Mouse (Mus musculus) MEL (cell line): ENCODE results near the gene Svbp. TPM values are rescaled to one million over a fixed set of nuclear protein-coding genes. Genes with fewer than 3 reads are reported as not detected.

Experiments
- DNase-seq: peaks from one replicate; pipeline ENCODE4 v3.0.0; 2011; ENCODE audit warnings: low read depth, low spot score
- H3K27ac ChIP-seq: 2 replicates; pipeline ENCODE4 v1.5.1; 2012; ENCODE audit warnings: low read depth, mild to moderate bottlenecking, control low read depth, low read length, moderate library complexity; ENCODE audit not compliant: control insufficient read depth
- H3K27me3 ChIP-seq, 2 experiments: fragments of 150-350 bp in 1 of 2; sonication (generic) in 1 of 2; 2 replicates each; pipeline ENCODE4 v1.6.1; 2012; ENCODE audit warnings: low read length in 2 of 2, mild to moderate bottlenecking in 2 of 2, improper control_type of control experiment in 1 of 2, moderate library complexity in 1 of 2; ENCODE audit not compliant: insufficient read depth in 2 of 2, control insufficient read depth in 1 of 2
- H3K36me3 ChIP-seq, 2 experiments: 2 replicates each; pipeline ENCODE4 v1.6.1; 2012 to 2014; ENCODE audit warnings: low read length in 2 of 2, improper control_type of control experiment in 1 of 2, inconsistent platforms in 1 of 2, mild to moderate bottlenecking in 1 of 2; ENCODE audit not compliant: insufficient read depth in 2 of 2, control insufficient read depth in 1 of 2
- H3K4me1 ChIP-seq, 2 experiments: fragments of 150-350 bp in 1 of 2; sonication (generic) in 1 of 2; 2 replicates each; pipeline ENCODE4 v1.6.1; 2012; ENCODE audit warnings: low read length in 2 of 2, improper control_type of control experiment in 1 of 2, mild to moderate bottlenecking in 1 of 2; ENCODE audit not compliant: insufficient read depth in 2 of 2, control insufficient read depth in 1 of 2
- H3K4me3 ChIP-seq, 2 experiments: fragments of 150-350 bp in 1 of 2; sonication (generic) in 1 of 2; 2 replicates each; pipeline ENCODE4 v1.5.1; 2012; ENCODE audit warnings: low read depth in 2 of 2, low read length in 2 of 2, mild to moderate bottlenecking in 2 of 2, moderate library complexity in 2 of 2, control low read depth in 1 of 2, improper control_type of control experiment in 1 of 2; ENCODE audit not compliant: control insufficient read depth in 1 of 2, insufficient read depth in 1 of 2
- H3K79me2 ChIP-seq: 2 replicates; pipeline ENCODE4 v1.6.1; 2012; ENCODE audit warnings: mild to moderate bottlenecking, low read length, moderate library complexity; ENCODE audit not compliant: control insufficient read depth, poor library complexity, insufficient read depth
- H3K9ac ChIP-seq: 2 replicates; pipeline ENCODE4 v1.6.1; 2012; ENCODE audit warnings: low read depth, mild to moderate bottlenecking, control low read depth, low read length, moderate library complexity; ENCODE audit not compliant: control insufficient read depth, poor library complexity, severe bottlenecking
- H3K9me3 ChIP-seq: fragments of 150-350 bp; sonication (generic); replicated peaks from 2 replicates; pipeline ENCODE4 v1.6.1; 2012; ENCODE audit warnings: mild to moderate bottlenecking, low read length, improper control_type of control experiment, moderate library complexity; ENCODE audit not compliant: insufficient read depth
- BHLHE40 ChIP-seq: IDR thresholded peaks from 2 replicates; pipeline ENCODE4 v1.6.1; 2012; ENCODE audit warnings: low read depth, mild to moderate bottlenecking, inconsistent platforms, low read length, improper control_type of control experiment, borderline replicate concordance
- CHD1 ChIP-seq: IDR thresholded peaks from 2 replicates; pipeline ENCODE4 v1.6.1; 2012; ENCODE audit warnings: low read depth, mild to moderate bottlenecking, inconsistent platforms, low read length, improper control_type of control experiment
- CHD2 ChIP-seq: IDR thresholded peaks from 2 replicates; pipeline ENCODE4 v1.6.1; 2011; ENCODE audit warnings: low read length, improper control_type of control experiment
- CTCF ChIP-seq, 3 experiments: IDR thresholded peaks in 2 of 3; conservative IDR thresholded peaks in 1 of 3; 2 replicates each; pipeline ENCODE4 v1.5.1; 2011 to 2012; ENCODE audit warnings: low read length in 3 of 3, low read depth in 2 of 3, mild to moderate bottlenecking in 2 of 3, improper control_type of control experiment in 1 of 3, inconsistent platforms in 1 of 3, mixed read lengths in 1 of 3, moderate library complexity in 1 of 3; ENCODE audit not compliant: control insufficient read depth in 1 of 3, insufficient read depth in 1 of 3, poor library complexity in 1 of 3, severe bottlenecking in 1 of 3
- EP300 ChIP-seq, 2 experiments: IDR thresholded peaks; 2 replicates each; pipeline ENCODE4 v1.6.1; 2011; ENCODE audit warnings: improper control_type of control experiment in 2 of 2, low read length in 2 of 2, low read depth in 1 of 2, mild to moderate bottlenecking in 1 of 2
- GABPA ChIP-seq: IDR thresholded peaks from 2 replicates; pipeline ENCODE4 v1.6.1; 2012; ENCODE audit warnings: low read depth, mild to moderate bottlenecking, inconsistent platforms, low read length, improper control_type of control experiment, moderate library complexity
- GATA1 ChIP-seq: IDR thresholded peaks from 2 replicates; pipeline ENCODE4 v1.6.1; 2011; ENCODE audit warnings: low read depth, low read length, improper control_type of control experiment
- MAFK ChIP-seq: IDR thresholded peaks from 2 replicates; pipeline ENCODE4 v1.6.1; 2011; ENCODE audit warnings: low read depth, mild to moderate bottlenecking, low read length, improper control_type of control experiment, borderline replicate concordance
- MAX ChIP-seq: IDR thresholded peaks from 2 replicates; pipeline ENCODE4 v1.6.1; 2011; ENCODE audit warnings: low read length, improper control_type of control experiment
- MYC ChIP-seq: IDR thresholded peaks from 2 replicates; pipeline ENCODE4 v1.6.1; 2011; ENCODE audit warnings: low read depth, mild to moderate bottlenecking, low read length, improper control_type of control experiment, moderate library complexity
- NRF1 ChIP-seq: IDR thresholded peaks from 2 replicates; pipeline ENCODE4 v1.6.1; 2014; ENCODE audit warnings: low read depth, mild to moderate bottlenecking, inconsistent platforms, low read length, improper control_type of control experiment, moderate library complexity; ENCODE audit not compliant: poor library complexity, insufficient read depth, severe bottlenecking
- POLR2A ChIP-seq, 2 experiments: IDR thresholded peaks; 2 replicates each; pipeline ENCODE4 v1.6.1; 2011 to 2012; ENCODE audit warnings: low read length in 2 of 2, mild to moderate bottlenecking in 2 of 2, control low read depth in 1 of 2, improper control_type of control experiment in 1 of 2, low read depth in 1 of 2, moderate library complexity in 1 of 2; ENCODE audit not compliant: control insufficient read depth in 1 of 2, insufficient read depth in 1 of 2, poor library complexity in 1 of 2
- POLR2AphosphoS2 ChIP-seq: IDR thresholded peaks from 2 replicates; pipeline ENCODE4 v1.6.1; 2011; ENCODE audit warnings: low read length, improper control_type of control experiment
- RAD21 ChIP-seq: IDR thresholded peaks from 2 replicates; pipeline ENCODE4 v1.6.1; 2011; ENCODE audit warnings: mild to moderate bottlenecking, low read depth, low read length, improper control_type of control experiment
- RCOR1 ChIP-seq: IDR thresholded peaks from 2 replicates; pipeline ENCODE4 v1.6.1; 2012; ENCODE audit warnings: low read depth, mild to moderate bottlenecking, inconsistent platforms, low read length, improper control_type of control experiment
- SMC3 ChIP-seq: IDR thresholded peaks from 2 replicates; pipeline ENCODE4 v1.6.1; 2011; ENCODE audit warnings: low read depth, low read length, improper control_type of control experiment
- TAL1 ChIP-seq: IDR thresholded peaks from 2 replicates; pipeline ENCODE4 v1.6.1; 2012; ENCODE audit warnings: mild to moderate bottlenecking, inconsistent platforms, low read length, moderate library complexity, mixed read lengths
- TBP ChIP-seq: IDR thresholded peaks from 2 replicates; pipeline ENCODE4 v1.8.0; 2011; ENCODE audit warnings: low read depth, low read length, improper control_type of control experiment
- TCF12 ChIP-seq: IDR thresholded peaks from 2 replicates; pipeline ENCODE4 v1.6.1; 2014; ENCODE audit warnings: low read depth, mild to moderate bottlenecking, inconsistent platforms, low read length, improper control_type of control experiment, moderate library complexity
- ZC3H11A ChIP-seq: IDR thresholded peaks from 2 replicates; pipeline ENCODE4 v1.6.1; 2012; ENCODE audit warnings: low read depth, mild to moderate bottlenecking, inconsistent platforms, low read length, improper control_type of control experiment
- ZKSCAN1 ChIP-seq: IDR thresholded peaks from 2 replicates; pipeline ENCODE4 v1.6.1; 2012; ENCODE audit warnings: low read depth, mild to moderate bottlenecking, inconsistent platforms, low read length, improper control_type of control experiment, moderate library complexity
- ZNF384 ChIP-seq: IDR thresholded peaks from 2 replicates; pipeline ENCODE4 v1.6.1; 2012; ENCODE audit warnings: low read depth, mild to moderate bottlenecking, inconsistent platforms, low read length, improper control_type of control experiment
- polyA plus RNA-seq, 2 experiments: library from polyadenylated mRNA; stranded (reverse) in 1 of 2; unstranded in 1 of 2; fragments of >175 nt in 1 of 2; fragments of >200 nt in 1 of 2; gene quantifications; 2 replicates each; pipeline versions ENCODE4 v1.2.1 to v1.2.4; 2012; ENCODE audit warnings: low replicate concordance in 2 of 2, low read depth in 1 of 2; ENCODE audit not compliant: insufficient read length in 2 of 2, insufficient read depth in 1 of 2, missing spikeins in 1 of 2
- total RNA-seq: library from RNA; depleted of rRNA; stranded (reverse); fragments of 300-350 nt; gene quantifications from 2 replicates; pipeline ENCODE4 v1.2.3, GENCODE M21; 2012

The Svbp gene
- total and polyA plus RNA-seq, 3 experiments: 63.7 to 131 TPM; not detected in 1

DNA sequence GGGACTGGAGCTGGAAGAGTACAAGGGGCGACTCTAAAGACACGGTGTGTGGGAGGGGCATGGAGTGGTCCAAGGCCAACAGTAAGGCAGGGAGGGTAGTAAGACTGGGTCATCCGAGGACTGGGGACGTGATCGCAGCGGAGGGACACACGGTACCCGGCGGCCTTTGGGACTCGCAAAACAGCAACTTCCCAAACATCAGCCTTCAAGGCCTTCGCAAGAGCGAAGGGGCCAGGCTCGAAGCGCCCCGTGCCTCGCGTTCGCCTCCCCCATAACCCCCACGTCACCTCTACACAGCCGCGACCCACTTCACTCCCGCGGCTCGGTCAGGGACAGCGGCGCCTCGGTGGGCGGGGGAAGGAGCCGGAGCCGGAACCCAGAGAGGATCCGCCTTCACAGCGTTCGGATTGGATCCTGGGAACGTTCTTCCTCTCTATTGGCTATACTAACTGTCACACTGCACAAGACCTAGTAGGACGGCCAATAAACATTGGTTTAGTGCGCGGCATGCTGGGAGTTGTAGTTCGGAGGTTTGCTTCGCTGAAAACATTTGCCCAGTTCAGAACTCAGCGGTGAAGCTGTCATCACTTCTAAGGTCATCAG lies 21.2 kb upstream of the Svbp start, which contains the start of gene Zfp691 (continued):
- TF ChIP-seq CHD1: no peak
- no peak for TF ChIP-seq TAL1
- 0 out of 2 replicates have a peak, but pooled peaks have one; percentile 31 for TF ChIP-seq ZKSCAN1

- Histone ChIP-seq H3K9ac (no peak overlapping the region), H3K9me3 (no peaks in the 10 kb centered on the region), H3K79me2 (peaks cover 10% of the 10 kb centered on the region), H3K27me3 (no peaks in the 10 kb centered on the region), H3K36me3 (peaks cover 15 to 20% of the 10 kb centered on the region in 2 experiments), H3K27ac (no peak overlapping the region), H3K4me3 (no peak overlapping the region), H3K4me1 (peaks cover 2 to 23% of the 10 kb centered on the region in 2 experiments)
- DNase-seq: no peak
- no peak for TF ChIP-seq RAD21
- no peak for TF ChIP-seq EP300 (IDR thresholded peaks at IDR 0.05; ENCODE audit: low read depth in 1 of 2, low read length in 2 of 2)
- TF ChIP-seq RCOR1: no peak
- TF ChIP-seq POLR2A (IDR thresholded peaks at IDR 0.05; ENCODE audit: control insufficient read depth in 1 of 2, insufficient read depth in 1 of 2, low read depth in 1 of 2, low read length in 2 of 2, poor library complexity in 1 of 2): no peak; a peak in 1 of 4 replicates
- no peak for TF ChIP-seq CHD1
- no peak for TF ChIP-seq MAX
- TF ChIP-seq MAFK: no peak
- TF ChIP-seq TCF12: no peak
- no peak for TF ChIP-seq BHLHE40
- TF ChIP-seq NRF1: no peak
- TF ChIP-seq SMC3: no peak
- TF ChIP-seq MYC: no peak
- no peak for TF ChIP-seq GABPA
- TF ChIP-seq CHD2: no peak
- TF ChIP-seq GATA1: no peak
- TF ChIP-seq TBP: no peak
- no peak for TF ChIP-seq ZC3H11A
These were observed 17.4 kb upstream of the Svbp start for GRCm38 (mm10) chr4:119177702-119178101.

GRCm38 (mm10) chr4:119178331-119178730 lies 16.8 kb upstream of the Svbp start:
- H3K9me3 ChIP-seq: no peaks in the 10 kb centered on the region
- H3K27me3 ChIP-seq: no peaks in the 10 kb centered on the region
- H3K4me1 ChIP-seq: peaks cover 2 to 20% of the 10 kb centered on the region in 2 experiments
- H3K9ac ChIP-seq: no peak overlapping the region
- no peak for DNase-seq
- peaks cover 6% of the 10 kb centered on the region for H3K79me2 ChIP-seq
- no peak overlapping the region for H3K4me3 ChIP-seq
- H3K27ac ChIP-seq: no peak overlapping the region
- peaks cover 16 to 22% of the 10 kb centered on the region in 2 experiments for H3K36me3 ChIP-seq
- TF ChIP-seq CTCF (IDR thresholded peaks at IDR 0.05 in 2 of 3, conservative IDR thresholded peaks at IDR 0.05 in 1 of 3; ENCODE audit: control insufficient read depth in 1 of 3, insufficient read depth in 1 of 3, low read depth in 2 of 3, low read length in 3 of 3, poor library complexity in 1 of 3, severe bottlenecking in 1 of 3) (no peak), GATA1 (no peak), POLR2AphosphoS2 (peak; percentile 19; the same call in 1 of the 2 replicates), ZNF384 (no peak)
- TF ChIP-seq, all 39 proteins: peak for 1
